Mouse (Mus musculus) neural tube, embryonic 15.5 days (tissue): ENCODE measurements around the gene Abhd14a. TPM values are rescaled to one million over a fixed set of nuclear protein-coding genes. Genes with fewer than 3 reads are reported as not detected.

ENCODE experiments used
- ATAC-seq: fragments of 200-750 bp; cut with Nextera tagmentation; 2 replicates; pipeline ENCODE4 v1.8.0; 2017; ENCODE audit warnings: mild to moderate bottlenecking, moderate TSS enrichment, moderate library complexity; ENCODE audit not compliant: low FRiP score
- H3K27ac ChIP-seq: fragments of 300-500 bp; sonication (generic); replicated peaks from 2 replicates; pipeline ENCODE4 v1.5.1; 2015; ENCODE audit warnings: mild to moderate bottlenecking, inconsistent platforms
- H3K27me3 ChIP-seq: fragments of 300-500 bp; sonication (generic); replicated peaks from 2 replicates; pipeline ENCODE4 v1.6.1; 2015; ENCODE audit warnings: inconsistent platforms
- H3K36me3 ChIP-seq: fragments of 300-500 bp; sonication (generic); 2 replicates; pipeline ENCODE4 v1.6.1; 2015; ENCODE audit warnings: inconsistent platforms
- H3K4me1 ChIP-seq: fragments of 300-500 bp; sonication (generic); 2 replicates; pipeline ENCODE4 v1.6.1; 2015; ENCODE audit warnings: inconsistent platforms
- H3K4me2 ChIP-seq: fragments of 300-500 bp; sonication (generic); 2 replicates; pipeline ENCODE4 v1.6.1; 2015; ENCODE audit warnings: inconsistent platforms, mild to moderate bottlenecking, moderate library complexity
- H3K4me3 ChIP-seq: fragments of 300-500 bp; sonication (generic); replicated peaks from 2 replicates; pipeline ENCODE4 v1.5.1; 2015; ENCODE audit warnings: mild to moderate bottlenecking, inconsistent platforms
- H3K9ac ChIP-seq: fragments of 300-500 bp; sonication (generic); replicated peaks from 2 replicates; pipeline ENCODE4 v1.6.1; 2015; ENCODE audit warnings: mild to moderate bottlenecking, inconsistent platforms
- H3K9me3 ChIP-seq: fragments of 300-500 bp; sonication (generic); replicated peaks from 2 replicates; pipeline ENCODE4 v1.6.1; 2016; ENCODE audit warnings: inconsistent platforms
- WGBS: fragments of 180-500 bp; shearing (Covaris S2); methylation state at CpG from one replicate; pipeline ENCODE4 v1.1.7; 2015; ENCODE audit warnings: mixed read lengths; 5-methylcytosine and 5-hydroxymethylcytosine counted together
- polyA plus RNA-seq: library from polyadenylated mRNA; unstranded; fragments of >200 nt; fragmentation: Nextera tagmentation; extraction: Ambion mirVana; gene quantifications from 2 replicates; pipeline ENCODE4 v1.2.1, GENCODE M21; 2015

Abhd14a gene
- polyA plus RNA-seq, 1 experiment from 2014 or later: 77.0 TPM

DNA sequence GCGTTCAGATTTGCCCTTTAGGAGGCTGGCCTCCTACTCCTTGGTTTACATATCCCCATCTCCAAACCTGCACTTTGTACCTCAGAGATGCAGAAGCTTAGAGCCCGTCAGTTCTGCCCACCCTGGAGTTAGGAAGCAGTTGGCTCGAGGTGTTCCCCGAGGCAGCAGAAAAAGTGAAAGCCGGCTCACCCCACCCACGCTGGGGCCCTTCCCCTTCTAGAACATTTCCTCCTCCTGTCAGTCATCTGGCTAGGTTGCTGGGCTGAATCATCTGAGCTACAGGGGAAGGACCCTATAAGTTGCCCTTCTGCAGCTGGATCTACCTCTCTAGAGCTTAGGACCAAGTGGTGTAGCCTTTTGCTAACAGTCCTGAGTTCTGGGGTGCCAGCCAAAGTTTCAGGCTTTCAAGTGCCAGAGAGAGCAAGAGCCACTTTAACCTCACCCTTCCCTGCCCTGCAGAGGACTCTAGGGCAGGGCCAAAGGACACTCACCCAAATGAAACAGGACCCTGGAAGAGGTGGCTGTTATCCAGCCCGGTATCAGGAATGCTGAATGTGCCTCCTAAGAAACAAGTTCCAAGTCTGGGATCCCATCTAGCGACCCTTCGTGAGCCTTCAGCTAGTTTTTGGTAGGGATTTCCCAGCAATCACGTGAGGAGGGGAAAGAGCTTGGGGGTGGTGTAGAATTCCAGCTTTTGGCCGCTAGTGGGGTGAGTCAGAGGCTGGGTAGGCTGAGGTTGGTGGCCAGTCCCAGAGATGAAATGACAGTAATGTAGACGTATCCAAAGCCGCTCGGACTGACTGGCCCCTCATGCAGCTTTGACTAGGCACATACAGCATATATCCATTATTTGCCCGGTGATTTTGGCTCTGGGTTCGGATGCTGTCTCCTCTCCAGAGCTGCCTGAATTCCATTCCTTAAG, 28.8 kb upstream of the Abhd14a start:
- Histone ChIP-seq H3K27ac (peak overlapping the region; percentile 43), H3K36me3 (peaks cover 10% of the 10 kb centered on the region), H3K4me3 (peak overlapping the region; percentile 89; the same call in 1 of the 2 replicates), H3K4me1 (peaks cover 44% of the 10 kb centered on the region), H3K9me3 (no peaks in the 10 kb centered on the region), H3K27me3 (no peaks in the 10 kb centered on the region), H3K4me2 (peak overlapping the region; percentile 41), H3K9ac (0 out of 2 replicates have a peak overlapping the region, but pooled peaks have one; percentile 6)
- no peak; the same call in 1 of the 2 replicates for ATAC-seq
- 37% methylated on average over 16 of the region's 16 CpGs for WGBS

DNA sequence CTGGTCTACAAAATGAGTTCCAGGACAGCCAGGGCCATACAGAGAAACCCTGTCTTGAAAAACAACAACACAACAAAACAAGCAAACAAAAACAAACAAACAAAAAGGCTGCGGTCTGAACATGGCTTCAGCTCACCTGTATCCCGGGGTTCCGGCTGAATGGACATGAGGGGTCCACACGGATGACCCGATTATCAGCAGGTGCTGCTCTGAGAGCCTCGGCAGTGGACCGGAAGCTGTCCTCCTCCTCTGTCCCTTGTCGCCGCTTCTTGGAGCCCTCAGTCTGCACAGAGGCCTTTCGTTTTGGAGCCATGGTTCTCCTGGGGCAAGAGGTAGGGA, 28.2 kb upstream of the Abhd14a start, which contains the start of gene Rrp9:
TSS of gene Rrp9 (plus strand) at position 301 of the 339 bp plus-strand sequence.
- H3K4me3 ChIP-seq: peak within 1 kb of the TSS; percentile 89; the same call in 1 of the 2 replicates
- no peaks in the 10 kb centered on the region for H3K9me3 ChIP-seq
- peak within 1 kb of the TSS; percentile 43 for H3K27ac ChIP-seq
- no peaks in the 10 kb centered on the region for H3K27me3 ChIP-seq
- 94% methylated on average over 10 of the region's 10 CpGs for WGBS
- H3K9ac ChIP-seq: 0 out of 2 replicates have a peak within 1 kb of the TSS, but pooled peaks have one; percentile 6
- H3K4me1 ChIP-seq: peaks cover 44% of the 10 kb centered on the region
- peak within 1 kb of the TSS; percentile 41 for H3K4me2 ChIP-seq
- no peak for ATAC-seq
- H3K36me3 ChIP-seq: peaks cover 4% of the 10 kb centered on the region

DNA sequence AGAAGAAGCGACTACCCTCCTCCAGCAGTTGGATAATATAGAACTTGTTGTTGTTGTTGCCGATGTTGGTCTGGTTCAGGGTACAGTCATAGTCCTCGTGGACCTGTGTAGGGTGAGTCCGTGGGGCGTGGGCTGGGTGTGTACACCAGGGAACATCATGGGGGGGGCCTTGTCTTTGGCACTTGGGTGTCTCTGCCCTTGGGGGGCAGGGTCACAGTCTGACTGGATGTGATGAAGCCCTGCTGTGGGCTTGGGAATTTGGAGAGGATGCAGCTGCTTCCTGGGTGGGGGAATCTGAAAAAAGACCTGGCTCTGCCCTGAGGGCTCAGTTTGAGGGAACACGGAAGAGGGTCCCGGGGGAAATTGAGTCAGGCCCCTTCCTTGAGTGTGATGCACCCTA, 27.6 kb upstream of the Abhd14a start:
- Histone ChIP-seq H3K4me1 (peaks cover 44% of the 10 kb centered on the region), H3K36me3 (no peaks in the 10 kb centered on the region; the same call in 1 of the 2 replicates), H3K9ac (no peak overlapping the region), H3K4me2 (peak overlapping the region; percentile 5; the same call in 1 of the 2 replicates), H3K4me3 (no peak overlapping the region), H3K27ac (no peak overlapping the region), H3K9me3 (no peaks in the 10 kb centered on the region), H3K27me3 (no peaks in the 10 kb centered on the region)
- WGBS: 80% methylated on average over 7 of the region's 7 CpGs
- no peak for ATAC-seq

DNA sequence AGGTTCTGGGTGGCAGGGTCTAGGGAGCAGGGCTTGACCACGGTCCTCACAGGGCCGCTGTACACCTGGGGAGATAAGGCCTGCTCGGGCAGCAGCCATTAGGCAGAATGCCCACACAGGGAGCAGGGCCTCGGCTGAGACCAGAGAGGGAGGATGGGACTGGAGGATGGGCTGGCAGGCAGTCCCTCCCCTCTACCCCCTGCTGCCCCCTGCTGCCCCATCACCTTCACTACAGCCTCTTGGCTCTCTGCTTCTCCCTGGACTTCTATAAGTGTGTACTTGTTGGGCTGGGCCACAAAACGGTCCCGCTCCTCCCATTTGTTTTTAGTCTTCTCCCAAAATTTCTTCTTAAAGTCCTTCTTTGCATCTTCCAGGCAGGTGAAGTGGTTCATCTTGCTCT, 27.0 kb upstream of the Abhd14a start:
- H3K27me3 ChIP-seq: no peaks in the 10 kb centered on the region
- H3K9me3 ChIP-seq: no peaks in the 10 kb centered on the region
- WGBS: 8% methylated on average over 6 of the region's 6 CpGs
- H3K4me3 ChIP-seq: no peak overlapping the region
- no peak for ATAC-seq
- H3K4me1 ChIP-seq: peaks cover 40% of the 10 kb centered on the region
- H3K9ac ChIP-seq: no peak overlapping the region
- H3K36me3 ChIP-seq: no peaks in the 10 kb centered on the region; the same call in 1 of the 2 replicates
- H3K4me2 ChIP-seq: peak overlapping the region; percentile 26
- no peak overlapping the region for H3K27ac ChIP-seq

DNA sequence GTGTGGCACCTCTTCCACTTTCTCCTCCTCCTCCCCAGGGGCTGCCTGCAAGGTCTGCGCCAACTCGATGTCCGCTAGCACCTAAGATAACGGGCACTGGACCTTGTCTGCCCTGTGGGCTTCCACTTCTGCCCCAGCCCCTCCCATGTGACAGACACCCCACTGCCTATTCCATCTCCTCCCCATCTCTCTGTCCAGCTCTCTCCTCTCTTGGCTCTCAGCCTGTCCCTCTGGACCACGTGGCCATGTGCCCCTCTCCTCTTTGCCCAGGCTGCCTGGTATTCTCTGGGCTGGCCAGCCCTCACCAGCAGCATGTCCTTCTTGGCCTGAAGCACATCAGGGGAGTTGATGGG, 26.3 kb upstream of the Abhd14a start:
- no peak overlapping the region for H3K4me3 ChIP-seq
- no peak overlapping the region for H3K9ac ChIP-seq
- no peak overlapping the region for H3K4me2 ChIP-seq
- WGBS: 81% methylated on average over 5 of the region's 5 CpGs
- no peaks in the 10 kb centered on the region for H3K9me3 ChIP-seq
- no peak for ATAC-seq
- H3K36me3 ChIP-seq: no peaks in the 10 kb centered on the region
- no peaks in the 10 kb centered on the region for H3K27me3 ChIP-seq
- H3K27ac ChIP-seq: no peak overlapping the region
- peaks cover 36% of the 10 kb centered on the region for H3K4me1 ChIP-seq

DNA sequence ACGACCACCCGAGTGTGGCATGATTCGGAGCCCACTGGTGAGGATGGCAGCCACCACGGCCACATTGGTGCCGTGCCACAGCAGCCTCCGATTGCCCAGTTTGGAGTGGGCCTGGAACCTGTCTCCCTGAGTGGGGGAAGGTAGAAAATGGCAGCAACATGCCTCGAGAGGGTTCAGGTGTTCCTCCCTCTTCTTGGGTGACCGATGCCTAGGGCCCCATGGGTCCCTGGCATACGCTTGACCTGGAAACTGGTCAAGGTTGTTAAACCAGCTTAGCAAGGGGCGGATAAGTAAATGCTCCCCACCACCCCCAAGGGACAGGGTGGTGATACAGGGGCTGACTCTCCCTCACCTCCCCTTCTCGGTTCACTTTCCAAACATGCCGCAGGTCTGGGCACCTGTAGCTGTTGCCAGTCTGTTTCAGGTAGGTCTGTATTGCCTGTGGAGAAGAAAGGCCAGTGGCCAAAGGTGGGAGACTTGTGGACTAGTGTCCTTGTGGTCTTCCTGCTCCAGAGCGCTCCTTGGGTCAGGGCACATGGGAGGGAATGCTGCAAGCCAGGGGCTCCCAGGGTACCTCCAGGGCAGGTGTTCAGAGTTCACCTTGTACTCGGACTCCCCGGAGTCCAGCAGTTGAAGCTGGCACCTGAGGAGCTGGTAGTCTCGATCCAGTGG, 25.7 kb upstream of the Abhd14a start:
- no peak overlapping the region for H3K27ac ChIP-seq
- H3K9me3 ChIP-seq: no peaks in the 10 kb centered on the region
- no peak for ATAC-seq
- no peaks in the 10 kb centered on the region for H3K27me3 ChIP-seq
- WGBS: 92% methylated on average over 16 of the region's 16 CpGs
- H3K4me3 ChIP-seq: no peak overlapping the region
- no peak overlapping the region for H3K4me2 ChIP-seq
- no peak overlapping the region for H3K9ac ChIP-seq
- peaks cover 31% of the 10 kb centered on the region for H3K4me1 ChIP-seq
- H3K36me3 ChIP-seq: no peaks in the 10 kb centered on the region

DNA sequence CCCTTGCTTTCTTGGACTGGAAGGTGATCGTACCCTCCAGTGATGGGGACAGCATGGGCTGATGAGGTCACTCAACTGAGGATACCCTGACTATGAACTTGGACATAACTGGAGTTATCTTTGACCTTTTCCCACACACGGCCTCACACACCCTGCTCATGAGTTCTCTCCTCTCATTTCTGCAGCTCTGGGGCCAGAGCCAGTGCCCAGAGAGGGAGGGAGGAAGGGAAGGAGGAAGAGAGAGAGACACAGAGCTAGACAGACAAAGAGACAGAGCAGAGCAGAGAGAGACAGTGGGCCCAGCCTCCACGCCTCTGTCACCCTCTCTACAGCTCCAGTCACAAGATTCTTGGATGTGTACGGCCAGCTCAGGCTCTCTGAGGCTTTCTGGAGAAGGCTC, 24.8 kb upstream of the Abhd14a start:
- Histone ChIP-seq H3K36me3 (no peaks in the 10 kb centered on the region), H3K9ac (no peak overlapping the region), H3K4me3 (no peak overlapping the region), H3K27me3 (no peaks in the 10 kb centered on the region), H3K4me2 (no peak overlapping the region), H3K9me3 (no peaks in the 10 kb centered on the region), H3K4me1 (peaks cover 23% of the 10 kb centered on the region), H3K27ac (no peak overlapping the region)
- WGBS: 81% methylated on average over 4 of the region's 4 CpGs
- ATAC-seq: no peak

DNA sequence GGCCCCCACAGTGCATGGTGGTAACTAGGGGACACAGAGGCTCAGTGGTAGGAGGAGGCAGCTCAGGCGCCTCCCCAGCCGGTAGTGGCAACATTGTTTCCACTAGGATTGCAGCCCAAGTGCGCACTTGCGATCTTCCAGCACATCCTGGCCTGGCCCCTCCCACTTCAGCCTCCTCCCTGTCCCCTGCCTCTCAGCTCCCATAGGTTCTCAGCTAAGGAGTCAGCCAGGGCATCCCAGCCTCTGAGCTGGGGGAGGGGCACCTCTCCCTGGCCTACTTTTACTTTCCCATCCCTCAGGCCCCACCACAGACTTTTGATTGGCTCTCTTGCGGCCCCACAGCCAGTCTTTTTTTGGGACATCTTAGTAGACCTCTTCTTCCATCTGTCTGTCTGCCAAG, 24.4 kb upstream of the Abhd14a start:
- H3K27me3 ChIP-seq: no peaks in the 10 kb centered on the region
- no peak overlapping the region for H3K27ac ChIP-seq
- no peaks in the 10 kb centered on the region for H3K36me3 ChIP-seq
- no peak overlapping the region for H3K4me2 ChIP-seq
- no peak overlapping the region for H3K9ac ChIP-seq
- no peak for ATAC-seq
- no peak overlapping the region for H3K4me3 ChIP-seq
- no peaks in the 10 kb centered on the region for H3K9me3 ChIP-seq
- 19% methylated on average over 5 of the region's 5 CpGs for WGBS
- peaks cover 23% of the 10 kb centered on the region for H3K4me1 ChIP-seq

DNA sequence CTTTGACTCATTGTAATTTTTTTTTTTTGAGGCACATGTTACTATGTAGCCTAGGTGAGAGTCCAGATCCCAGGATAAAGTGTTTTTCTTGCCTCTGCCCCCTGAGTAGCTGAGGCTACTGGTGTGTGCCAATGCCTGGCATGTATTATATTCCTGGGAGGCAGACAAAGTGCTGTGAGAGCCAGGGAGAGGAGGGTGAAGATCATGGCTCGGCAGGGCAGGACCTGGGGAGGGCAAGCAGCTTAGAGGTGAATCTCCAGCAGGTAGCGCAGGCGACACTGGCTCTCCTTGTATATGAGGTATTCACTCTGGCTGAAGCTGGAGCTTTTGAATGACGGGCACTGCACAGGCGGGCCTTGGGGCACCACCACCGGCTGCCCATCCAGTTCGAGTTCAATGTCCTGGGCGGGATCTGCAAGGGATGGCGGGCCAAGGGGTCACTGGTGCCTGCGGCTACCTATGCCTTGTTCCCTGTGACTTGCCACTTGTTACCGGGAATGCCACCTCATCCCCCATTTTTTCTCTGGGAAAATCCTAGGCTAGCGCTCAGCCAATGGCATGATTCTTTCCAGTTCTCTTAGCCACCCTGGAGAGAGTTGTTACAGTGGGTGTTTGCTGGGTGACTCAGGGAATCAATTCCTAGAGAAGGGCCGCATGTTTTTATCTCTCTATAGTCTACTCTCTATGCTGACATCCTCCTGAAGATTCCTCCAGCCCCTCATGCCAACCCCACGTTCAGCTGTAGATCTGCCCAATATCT, 23.7 kb upstream of the Abhd14a start:
- H3K27ac ChIP-seq: no peak overlapping the region
- H3K27me3 ChIP-seq: no peaks in the 10 kb centered on the region
- H3K9ac ChIP-seq: no peak overlapping the region
- ATAC-seq: no peak
- H3K9me3 ChIP-seq: no peaks in the 10 kb centered on the region
- no peak overlapping the region for H3K4me3 ChIP-seq
- no peaks in the 10 kb centered on the region for H3K36me3 ChIP-seq
- peaks cover 18% of the 10 kb centered on the region for H3K4me1 ChIP-seq
- no peak overlapping the region for H3K4me2 ChIP-seq
- 67% methylated on average over 14 of the region's 14 CpGs for WGBS

DNA sequence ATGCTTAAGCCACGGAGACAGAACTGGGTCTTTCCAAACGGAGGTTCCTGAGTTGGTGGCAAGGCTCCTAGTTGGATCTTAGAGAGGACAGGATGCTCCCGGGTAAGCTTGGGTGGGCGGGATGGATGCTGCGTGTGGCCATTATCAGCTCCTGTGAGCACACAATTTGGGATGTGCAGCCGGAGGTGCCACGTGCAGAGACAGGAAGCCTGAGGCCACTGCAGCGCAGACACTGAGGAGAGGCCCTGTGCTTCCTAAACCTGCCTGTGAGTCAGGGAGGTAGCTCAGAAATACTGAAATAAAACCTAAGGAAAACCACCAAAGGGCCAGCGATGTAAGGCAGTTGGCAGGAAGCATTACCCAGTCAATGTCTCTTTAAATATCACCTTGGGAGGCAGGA, 22.3 kb upstream of the Abhd14a start:
- H3K4me3 ChIP-seq: no peak overlapping the region
- H3K9ac ChIP-seq: no peak overlapping the region
- H3K27me3 ChIP-seq: no peaks in the 10 kb centered on the region
- no peak overlapping the region for H3K27ac ChIP-seq
- no peaks in the 10 kb centered on the region for H3K36me3 ChIP-seq
- no peak for ATAC-seq
- peaks cover 24% of the 10 kb centered on the region for H3K4me1 ChIP-seq
- 78% methylated on average over 9 of the region's 9 CpGs for WGBS
- no peak overlapping the region for H3K4me2 ChIP-seq
- H3K9me3 ChIP-seq: no peaks in the 10 kb centered on the region

DNA sequence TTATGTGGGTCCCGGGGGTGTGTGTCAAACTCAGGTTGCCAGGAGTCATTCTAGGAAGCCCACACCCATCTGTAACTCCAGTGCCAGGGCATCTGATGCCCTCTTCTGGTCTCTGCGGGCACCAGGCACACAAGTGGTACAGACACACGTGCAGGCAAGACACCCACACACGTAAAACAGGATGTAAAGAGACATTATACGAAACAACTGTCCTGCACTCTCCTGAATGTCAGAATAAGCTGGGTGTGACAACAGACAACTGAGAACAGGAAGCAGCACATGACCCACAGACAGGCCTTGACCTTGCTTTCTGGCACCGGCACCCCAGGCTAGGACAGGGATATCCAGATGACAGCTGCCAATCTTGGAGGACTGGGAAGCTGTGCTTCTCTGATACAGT, 21.8 kb upstream of the Abhd14a start:
- H3K27me3 ChIP-seq: no peaks in the 10 kb centered on the region
- ATAC-seq: no peak
- H3K4me2 ChIP-seq: no peak overlapping the region
- no peak overlapping the region for H3K27ac ChIP-seq
- WGBS: 88% methylated on average over 6 of the region's 6 CpGs
- peaks cover 24% of the 10 kb centered on the region for H3K4me1 ChIP-seq
- H3K36me3 ChIP-seq: 0 out of 2 replicates have a peak, but pooled peaks cover under 1% of the 10 kb centered on the region
- H3K9me3 ChIP-seq: no peaks in the 10 kb centered on the region
- no peak overlapping the region for H3K9ac ChIP-seq
- H3K4me3 ChIP-seq: no peak overlapping the region
